Mouse (Mus musculus) left cerebral cortex, adult 2 months (tissue): ENCODE results near the gene Kdm2a. TPM values are rescaled to one million over a fixed set of nuclear protein-coding genes. Genes with fewer than 3 reads are reported as not detected.

Experiments
- DNase-seq, 2 experiments: peaks; one replicate each; pipeline ENCODE4 v3.0.0; 2021 to 2022; ENCODE audit warnings: low spot score in 2 of 2, mixed read lengths in 1 of 2; ENCODE audit errors: extremely low spot score in 1 of 2
- H3K27ac ChIP-seq: fragments of 200-600 bp; 2 replicates; pipeline ENCODE4 v1.8.1; 2022
- H3K4me3 ChIP-seq: fragments of 200-600 bp; 2 replicates; pipeline ENCODE4 v1.8.1; 2022
- CTCF ChIP-seq: fragments of 200-600 bp; IDR thresholded peaks from 2 replicates; pipeline ENCODE4 v1.8.1; 2022; ENCODE audit warnings: antibody characterized with exemption, mild to moderate bottlenecking, moderate library complexity
- intact Hi-C: fragments of 180-260 bp; cut with DNase I; formaldehyde crosslinking; loops from one replicate; pipeline ENCODE4 v1.15.1; 2025
- total RNA-seq, 2 experiments: library from RNA; stranded (reverse); gene quantifications; 2 replicates each; pipeline ENCODE4 v1.2.3; 2021

Gene Kdm2a
- total RNA-seq, 2 experiments from 2014 or later = 73.2 to 92.3 TPM

- no peak overlapping the region for H3K4me3 ChIP-seq
- intact Hi-C loops = no loop called here
Observed at GRCm38 (mm10) chr19:4434999-4435398, 36.9 kb upstream of the Kdm2a start.

GRCm38 (mm10) chr19:4433756-4434155, 35.7 kb upstream of the Kdm2a start:
- TF ChIP-seq CTCF = no peak
- intact Hi-C loops = no loop called here
- no peak overlapping the region for H3K4me3 ChIP-seq
- no peak overlapping the region for H3K27ac ChIP-seq
- DNase-seq = no peak

More at GRCm38 (mm10) chr19:4434999-4435398, 36.9 kb upstream of the Kdm2a start:
- H3K27ac ChIP-seq = no peak overlapping the region
- no peak for DNase-seq
- TF ChIP-seq CTCF = no peak

GRCm38 (mm10) chr19:4430091-4430620, 32.1 kb upstream of the Kdm2a start:
- intact Hi-C loops = no loop called here
- Histone ChIP-seq H3K4me3 (no peak overlapping the region), H3K27ac (no peak overlapping the region)
- DNase-seq = no peak
- no peak for TF ChIP-seq CTCF

- Histone ChIP-seq H3K27ac (no peak overlapping the region), H3K4me3 (no peak overlapping the region)
- no peak for DNase-seq
- TF ChIP-seq CTCF = peak; percentile 61
- intact Hi-C loops = no loop called here
Observed at GRCm38 (mm10) chr19:4425610-4426366, 27.7 kb upstream of the Kdm2a start.

GRCm38 (mm10) chr19:4423021-4423420, 24.9 kb upstream of the Kdm2a start:
- no peak for DNase-seq
- H3K4me3 ChIP-seq = no peak overlapping the region
- TF ChIP-seq CTCF = no peak
- no peak overlapping the region for H3K27ac ChIP-seq
- intact Hi-C loops = no loop called here

GRCm38 (mm10) chr19:4422581-4422980, 24.5 kb upstream of the Kdm2a start:
- Histone ChIP-seq H3K4me3 (no peak overlapping the region), H3K27ac (no peak overlapping the region)
- intact Hi-C loops = no loop called here
- no peak for TF ChIP-seq CTCF
- DNase-seq = no peak

GRCm38 (mm10) chr19:4420153-4420910, 22.2 kb upstream of the Kdm2a start:
- no peak for TF ChIP-seq CTCF
- intact Hi-C loops = no loop called here
- no peak overlapping the region for H3K27ac ChIP-seq
- no peak overlapping the region for H3K4me3 ChIP-seq
- no peak for DNase-seq

- Histone ChIP-seq H3K4me3 (no peak overlapping the region), H3K27ac (no peak overlapping the region)
- no peak for DNase-seq
- intact Hi-C loops = loop anchor here (10.0 kb wide), 1 partner anchor 165 kb away; no protein-coding TSS in a partner anchor
- TF ChIP-seq CTCF = no peak
Observed at GRCm38 (mm10) chr19:4419711-4420110, 21.6 kb upstream of the Kdm2a start.

GRCm38 (mm10) chr19:4417713-4418112, 19.6 kb upstream of the Kdm2a start:
- H3K4me3 ChIP-seq = no peak overlapping the region
- TF ChIP-seq CTCF = no peak
- intact Hi-C loops = loop anchor here (10.0 kb wide), 1 partner anchor 163 kb away; no protein-coding TSS in a partner anchor
- DNase-seq = no peak
- no peak overlapping the region for H3K27ac ChIP-seq

GRCm38 (mm10) chr19:4417183-4417582, 19.1 kb upstream of the Kdm2a start:
- peak; percentile 72 for TF ChIP-seq CTCF
- peak; percentile 27 to 64 for DNase-seq

GRCm38 (mm10) chr19:4414631-4415030, 16.5 kb upstream of the Kdm2a start:
- TF ChIP-seq CTCF = no peak
- no peak for DNase-seq
- H3K27ac ChIP-seq = no peak overlapping the region
- intact Hi-C loops = loop anchor here (10.0 kb wide), 1 partner anchor 160 kb away; no protein-coding TSS in a partner anchor
- H3K4me3 ChIP-seq = no peak overlapping the region

More at GRCm38 (mm10) chr19:4417183-4417582, 19.1 kb upstream of the Kdm2a start:
- intact Hi-C loops = loop anchor here (10.0 kb wide), 1 partner anchor 162 kb away; no protein-coding TSS in a partner anchor
- Histone ChIP-seq H3K4me3 (no peak overlapping the region), H3K27ac (no peak overlapping the region)

GRCm38 (mm10) chr19:4409062-4409461, 11.0 kb upstream of the Kdm2a start:
- Histone ChIP-seq H3K27ac (no peak overlapping the region), H3K4me3 (no peak overlapping the region)
- DNase-seq = no peak
- TF ChIP-seq CTCF = no peak
- intact Hi-C loops = no loop called here
